Mouse (Mus musculus) ovary, postnatal 10 days (tissue): ENCODE measurements around the gene Prr29.
"Not testable (repeated sequence)": the region's sequence is repeated elsewhere in the genome, so short reads cannot be mapped to it uniquely, and the experiment has no call there.

ENCODE experiments used
- DNase-seq: peaks from one replicate; pipeline ENCODE4 v3.0.0; 2022; ENCODE audit warnings: low spot score

Gene Prr29

GRCm38 (mm10) chr11:106365366-106365765 is at the start of gene Prr29:
TSS of gene Prr29 (plus strand) at chr11:106365472.
- no peak for DNase-seq

- no peak for DNase-seq
These were observed 48.9 kb upstream of the Prr29 start for GRCm38 (mm10) chr11:106316416-106316815.

DNA sequence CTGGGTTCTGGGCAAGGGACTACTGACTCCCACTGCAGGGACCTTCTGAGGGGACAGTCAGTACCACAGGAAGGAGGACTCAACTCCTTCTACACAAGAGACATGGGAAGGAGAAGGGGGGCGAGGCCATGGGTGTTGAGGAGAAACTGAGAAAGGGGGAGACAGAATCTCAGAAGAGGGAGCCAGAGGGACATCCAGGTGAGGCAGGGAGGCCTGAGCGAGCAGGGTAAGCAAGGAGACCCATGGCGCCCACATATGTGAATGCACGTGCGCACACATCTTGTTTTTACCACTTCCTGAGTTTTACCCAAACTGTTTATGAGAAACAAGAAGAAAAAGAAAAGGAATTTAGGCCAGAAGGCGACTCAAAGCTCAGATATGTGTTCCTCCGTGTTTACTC is 47.5 kb upstream of the Prr29 start:
- DNase-seq: no peak

GRCm38 (mm10) chr11:106318406-106319366 is 46.6 kb upstream of the Prr29 start:
- DNase-seq: no peak

DNA sequence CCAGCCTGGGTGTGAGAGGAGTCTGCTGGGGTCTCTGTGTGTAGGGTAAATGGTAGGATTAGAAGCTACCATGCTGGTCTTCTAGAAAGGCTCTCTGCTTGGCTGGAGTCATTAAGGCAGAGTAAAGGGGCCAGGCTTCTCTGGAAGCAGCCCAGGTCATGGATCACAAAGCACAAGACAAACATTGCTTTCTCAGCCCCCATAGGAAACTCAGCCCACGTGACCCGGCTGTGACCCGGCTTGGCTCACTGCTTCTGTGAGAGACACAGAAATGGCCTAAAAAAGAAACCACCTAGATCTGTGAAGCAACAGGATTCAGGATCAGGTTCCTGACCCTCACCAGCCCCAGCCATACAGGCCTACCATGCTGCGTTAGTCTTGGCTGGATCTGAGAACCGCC is 40.4 kb upstream of the Prr29 start:
- DNase-seq: no peak

DNA sequence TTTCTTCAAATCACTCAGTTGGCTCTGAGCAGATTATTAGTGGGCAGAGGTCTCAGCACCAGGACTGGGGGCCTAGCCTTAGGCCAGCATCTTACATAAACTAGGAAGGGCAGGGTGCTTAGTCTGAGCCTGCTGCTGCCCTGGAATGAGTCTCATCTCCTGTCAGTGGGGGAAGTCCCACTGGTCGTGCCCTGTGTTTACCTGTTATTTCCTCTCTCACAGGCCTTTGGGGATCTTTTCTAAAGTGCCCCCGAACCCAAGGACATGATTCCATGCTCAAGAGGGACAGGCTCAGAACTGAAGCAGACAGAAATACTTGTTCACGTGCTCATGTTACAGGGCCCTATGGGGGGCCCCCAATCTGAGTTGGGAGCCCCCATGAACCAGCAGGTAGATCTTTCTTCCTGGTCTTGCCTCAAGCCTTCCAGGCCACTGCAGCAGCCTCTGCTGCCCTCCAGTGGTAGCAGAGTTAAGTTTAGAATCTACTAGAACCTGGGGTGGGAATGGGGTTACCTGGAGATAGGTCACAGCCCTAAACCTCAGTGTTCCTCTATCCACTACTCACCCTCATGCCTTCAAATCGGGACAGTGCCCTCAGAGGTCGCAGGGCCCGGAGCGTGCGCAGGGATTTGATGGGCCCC is 39.6 kb upstream of the Prr29 start:
- DNase-seq: peak; percentile 36

- no peak for DNase-seq
These were observed 38.8 kb upstream of the Prr29 start for GRCm38 (mm10) chr11:106326475-106326874.

DNA sequence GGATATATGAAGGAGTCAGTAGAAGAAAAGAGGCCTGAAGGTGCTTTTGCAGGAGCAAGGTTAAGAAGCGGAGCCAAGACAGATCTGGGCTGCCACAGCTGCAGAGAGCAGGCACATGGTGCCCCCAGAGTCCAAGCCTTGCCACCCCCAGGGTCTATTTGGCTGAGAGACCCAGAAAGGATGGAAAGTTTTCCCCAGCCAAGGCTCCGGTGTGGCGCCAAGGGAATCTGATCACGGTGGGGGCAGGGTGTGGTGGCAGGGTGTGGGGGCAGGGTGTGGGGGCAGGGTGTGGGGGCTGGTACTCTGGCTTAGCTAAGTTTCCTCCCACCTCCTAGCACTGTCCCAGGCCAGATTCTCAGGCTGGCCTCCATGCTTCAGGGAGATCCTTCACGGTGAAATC is 36.8 kb upstream of the Prr29 start:
- no peak for DNase-seq

DNA sequence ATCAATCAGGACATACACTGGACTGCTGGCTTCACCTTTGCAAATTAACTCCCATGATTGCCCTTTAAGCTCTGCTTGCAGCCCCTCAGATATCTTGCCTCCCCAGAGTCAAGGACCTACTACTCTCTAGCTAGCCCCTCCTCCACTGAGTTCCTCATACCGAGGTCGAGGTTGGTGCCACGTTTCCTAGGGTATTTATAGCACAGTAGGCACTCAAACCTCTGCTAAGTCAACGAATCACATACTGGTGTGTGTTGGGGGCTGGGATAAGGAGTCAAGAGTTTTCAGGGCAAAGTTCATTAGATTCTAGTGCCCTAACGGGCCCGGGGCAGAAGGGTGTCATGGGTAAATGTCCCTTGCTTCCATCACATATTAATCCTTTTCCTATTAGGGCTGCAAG is 36.1 kb upstream of the Prr29 start:
- no peak for DNase-seq

DNA sequence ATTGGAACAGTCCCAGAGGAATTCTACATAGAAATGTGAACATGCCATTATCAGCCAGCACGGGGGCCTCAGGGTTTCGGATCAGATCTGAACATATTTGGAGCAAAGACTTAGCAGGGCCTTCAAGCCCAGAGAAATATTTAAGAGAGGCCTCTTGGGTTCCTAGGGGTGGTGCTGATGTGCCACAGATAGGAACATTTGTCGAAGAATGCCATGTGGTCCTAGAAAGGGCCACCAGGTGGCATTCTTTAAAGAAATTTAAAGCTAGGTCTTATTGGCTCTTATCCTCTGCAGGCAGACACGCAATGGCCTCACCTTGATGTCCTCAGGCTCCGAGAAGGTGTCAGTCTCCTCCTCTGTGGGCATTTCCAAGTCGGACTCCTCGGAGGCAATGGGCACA is 35.6 kb upstream of the Prr29 start:
- DNase-seq: no peak

DNA sequence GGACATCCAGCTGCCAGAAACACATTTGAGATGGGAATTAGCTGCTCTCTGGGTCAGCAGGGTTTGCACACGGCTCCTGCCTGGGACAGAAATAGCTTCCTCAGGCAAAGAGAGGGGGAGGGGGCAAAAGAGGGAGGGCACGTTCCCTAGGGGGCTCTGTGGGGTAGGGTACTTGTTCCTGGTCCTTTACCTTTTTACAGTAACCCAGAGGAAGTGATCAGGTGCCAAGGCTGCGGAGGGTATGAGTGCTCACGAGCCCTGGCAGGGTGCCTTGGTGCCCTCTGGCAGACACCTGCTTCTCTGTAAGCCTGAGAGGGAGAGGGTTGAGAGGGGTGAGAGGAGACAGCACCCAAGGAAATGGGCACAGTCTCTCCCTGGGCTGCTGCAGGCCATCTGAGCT is 32.8 kb upstream of the Prr29 start:
- DNase-seq: no peak

- no peak for DNase-seq
These were observed 31.2 kb upstream of the Prr29 start for GRCm38 (mm10) chr11:106334066-106334465.

DNA sequence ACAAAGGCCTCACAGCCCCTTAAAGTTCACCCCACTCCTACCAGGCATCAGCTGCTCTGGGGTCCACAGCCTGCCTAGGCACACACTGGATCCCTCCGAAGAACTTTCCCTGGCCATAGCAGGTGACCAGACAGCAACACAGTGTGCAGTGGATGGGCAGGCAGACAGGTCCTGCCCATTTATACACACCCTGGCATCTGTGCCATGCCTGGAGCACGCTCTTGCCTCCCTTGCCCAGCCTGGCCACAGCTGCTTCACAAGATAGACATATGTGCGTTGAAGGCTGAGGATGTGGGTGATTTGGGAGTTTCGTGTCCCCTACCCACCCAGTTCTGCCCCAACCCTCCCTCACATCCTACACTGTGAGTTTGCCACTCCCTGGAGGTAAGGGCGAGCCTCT is 27.2 kb upstream of the Prr29 start:
- DNase-seq: no peak

- no peak for DNase-seq
These were observed 26.4 kb upstream of the Prr29 start for GRCm38 (mm10) chr11:106338870-106339269.

DNA sequence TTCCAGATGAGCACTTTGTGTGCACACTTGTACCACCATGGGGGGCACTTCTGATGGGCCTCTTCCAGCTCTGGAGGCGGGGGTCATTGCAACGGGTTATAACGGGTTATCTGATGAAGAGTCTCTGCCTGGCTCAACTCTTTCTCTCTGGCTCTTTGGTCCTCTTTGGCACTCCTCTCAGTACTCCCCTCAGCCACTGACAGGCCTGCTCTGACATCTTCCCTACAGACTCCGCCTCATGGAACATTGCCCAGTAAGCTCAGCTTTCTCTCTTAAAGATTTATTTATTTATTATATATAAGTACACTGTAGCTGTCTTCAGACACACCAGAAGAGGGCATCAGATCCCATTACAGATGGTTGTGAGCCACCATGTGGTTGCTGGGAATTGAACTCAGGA is 25.9 kb upstream of the Prr29 start:
- DNase-seq: not testable (repeated sequence)

DNA sequence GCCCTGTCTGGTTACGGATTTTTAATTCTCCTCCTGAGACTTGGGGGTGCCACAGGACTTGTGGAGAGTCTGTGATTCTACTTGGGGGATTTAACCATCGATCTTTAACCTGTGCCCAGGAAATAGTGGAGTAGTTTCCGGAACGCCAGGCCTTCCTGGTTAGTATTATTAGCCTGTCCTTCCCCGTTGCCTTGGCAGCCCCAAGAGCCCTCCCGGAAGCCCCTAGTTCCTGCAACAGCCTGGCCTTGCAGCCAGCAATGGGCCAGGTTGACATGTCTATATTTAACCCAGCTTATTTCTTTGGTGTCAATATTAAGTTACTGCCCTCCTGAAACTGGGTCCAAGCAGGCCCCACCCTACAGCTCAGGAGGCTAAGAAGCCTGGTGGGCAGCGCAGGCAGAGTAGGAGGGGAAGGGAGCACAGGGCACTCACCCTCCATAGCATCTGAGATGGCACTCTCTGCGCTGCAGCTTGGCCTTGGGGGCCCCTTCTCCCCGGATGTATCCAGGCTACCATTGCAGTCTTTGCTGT is 24.2 kb upstream of the Prr29 start:
- no peak for DNase-seq

DNA sequence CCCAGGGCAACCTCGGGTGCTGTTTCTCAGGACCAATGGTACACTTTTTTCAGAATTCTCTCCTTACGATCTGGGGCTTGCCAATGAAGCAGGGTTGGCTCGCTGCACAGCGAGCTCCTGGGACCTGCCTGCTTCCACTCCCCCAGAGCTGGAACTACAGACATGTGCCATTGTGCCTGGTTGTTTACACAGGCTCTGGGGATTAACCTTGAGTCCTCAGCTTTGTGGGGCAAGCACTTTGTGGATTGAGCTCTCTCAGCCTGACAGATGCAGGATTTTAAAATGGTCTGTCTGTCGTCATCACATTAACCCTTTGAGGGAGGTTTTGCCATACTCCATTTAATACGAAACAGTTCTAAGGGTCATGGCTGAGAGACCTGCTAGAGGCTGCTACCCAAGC is 20.4 kb upstream of the Prr29 start:
- no peak for DNase-seq

DNA sequence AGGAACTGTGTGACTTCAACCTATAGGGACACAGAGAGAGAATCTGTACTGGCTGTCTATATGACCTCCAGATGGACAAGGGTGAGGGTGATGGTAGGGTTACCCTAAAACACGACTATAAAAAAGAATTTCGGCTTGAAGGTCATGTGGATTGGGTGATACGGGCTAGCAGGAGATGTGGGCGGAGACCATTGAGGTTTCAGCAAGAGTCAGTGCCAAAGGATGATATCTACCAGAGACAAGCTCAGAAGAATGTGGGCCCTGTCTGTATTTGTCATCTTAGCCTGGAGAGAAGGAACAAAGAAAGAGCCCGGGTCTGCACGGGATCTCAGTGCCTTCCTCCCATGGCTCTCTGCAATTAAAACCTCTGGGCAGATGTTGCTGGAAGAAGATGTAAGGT is 15.5 kb upstream of the Prr29 start:
- no peak for DNase-seq

- DNase-seq: no peak
These were observed 14.4 kb upstream of the Prr29 start for GRCm38 (mm10) chr11:106350853-106351252.

- no peak for DNase-seq
These were observed 14.0 kb upstream of the Prr29 start for GRCm38 (mm10) chr11:106351253-106351652.

DNA sequence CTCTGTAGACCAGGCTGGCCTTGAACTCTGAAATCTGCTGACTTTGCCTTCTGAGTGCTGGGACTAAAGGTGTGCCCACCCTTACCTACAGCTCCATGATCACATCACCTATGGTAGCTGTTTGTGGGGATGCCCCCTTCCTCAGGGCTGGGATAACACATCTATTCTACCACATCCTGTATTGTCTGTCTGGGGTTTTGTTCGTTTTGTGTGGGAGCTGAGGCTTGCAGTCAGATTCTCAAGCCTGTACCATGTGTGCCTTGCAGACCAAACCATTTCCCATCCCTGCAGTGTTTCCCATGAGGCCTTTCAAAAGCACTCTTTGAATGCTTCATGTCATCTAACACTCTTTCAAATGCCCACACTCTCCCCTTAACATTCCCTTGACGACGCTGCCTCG is 13.3 kb upstream of the Prr29 start:
- DNase-seq: no peak

DNA sequence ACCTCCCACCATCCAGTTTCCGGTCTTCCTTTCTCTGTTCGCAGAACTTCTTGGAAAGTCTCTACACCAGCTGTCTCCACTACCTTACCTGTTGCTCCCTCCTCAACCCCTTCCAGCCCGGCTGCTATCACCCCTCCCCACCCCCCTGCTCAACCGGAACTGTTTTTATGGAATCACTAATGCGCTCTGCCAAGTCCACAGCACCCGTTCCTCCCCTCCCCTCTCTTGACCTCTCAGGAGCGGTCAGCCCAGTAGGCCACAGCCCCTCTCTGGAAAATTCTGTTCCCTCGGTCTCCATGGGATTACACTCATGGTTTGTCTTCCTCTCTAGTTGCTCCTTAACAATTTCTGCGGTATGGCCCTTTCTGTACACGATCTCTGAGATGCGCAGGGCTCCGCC is 12.1 kb upstream of the Prr29 start, which contains the start of gene Scn4a:
TSS of gene Scn4a (minus strand) at position 101 of the 400 bp plus-strand sequence.
- DNase-seq: no peak

DNA sequence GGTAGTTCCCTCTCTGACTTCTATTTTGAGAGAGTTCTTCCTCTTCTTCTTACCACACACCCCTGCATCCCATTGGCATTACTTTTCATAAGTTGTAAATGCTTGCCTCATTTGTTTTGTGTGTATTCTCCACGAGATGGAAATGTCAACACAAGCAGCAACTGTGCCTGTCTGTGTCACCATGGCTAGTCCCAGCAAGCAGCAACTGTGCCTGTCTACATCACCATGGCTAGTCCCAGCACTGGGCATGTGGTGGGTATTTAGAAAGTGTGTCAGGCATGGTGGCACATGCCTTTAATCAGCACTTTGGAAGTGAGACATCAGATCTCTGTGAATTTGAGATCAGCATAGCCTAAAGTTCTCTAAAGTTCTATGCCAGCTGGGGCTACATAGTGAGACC is 11.1 kb upstream of the Prr29 start:
- DNase-seq: no peak
